Mouse (Mus musculus): Measurements from ENCODE around the gene St6galnac4.

DNA sequence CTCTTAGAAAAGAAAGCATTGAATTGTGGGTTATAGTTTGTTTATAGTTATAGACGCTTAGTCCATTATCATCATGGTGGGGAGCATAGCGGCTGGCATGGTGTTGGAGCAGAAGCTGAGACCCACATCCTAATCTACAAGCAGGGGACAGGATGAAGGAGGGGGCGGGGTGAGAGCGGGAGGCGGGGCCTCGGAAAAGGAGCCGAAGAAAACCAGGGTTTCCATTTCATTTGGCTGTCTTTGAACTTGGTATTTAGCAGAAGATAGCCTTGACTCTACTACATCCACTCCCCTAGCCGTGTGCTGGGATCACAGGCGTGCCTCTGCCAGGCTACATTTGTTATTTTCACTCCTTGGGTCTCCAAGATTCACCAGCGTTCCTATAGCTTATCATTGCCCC lies 17.7 kb downstream of the St6galnac4 start:
- TF ChIP-seq CTCF (IDR thresholded peaks at IDR 0.05; ENCODE audit: borderline replicate concordance, extremely low read depth, insufficient read depth, insufficient read length) (no peak), POLR2A (IDR thresholded peaks at IDR 0.05; ENCODE audit: borderline replicate concordance, extremely low read depth, insufficient read depth, insufficient read length, poor library complexity, severe bottlenecking) (no peak)
